Mouse (Mus musculus) megakaryocyte, embryonic 14.5 days (primary cell): ENCODE results near the gene Gm5134. TPM values are rescaled to one million over a fixed set of nuclear protein-coding genes. Genes with fewer than 3 reads are reported as not detected.

Experiments
- H3K27me3 ChIP-seq: replicated peaks from 2 replicates; pipeline ENCODE3; 2012; ENCODE audit warnings: inconsistent platforms
- H3K36me3 ChIP-seq: replicated peaks from 2 replicates; pipeline ENCODE3; 2012; ENCODE audit warnings: low read length, inconsistent platforms, mixed read lengths
- H3K4me1 ChIP-seq: 2 replicates; pipeline ENCODE4 v1.6.1; 2012; ENCODE audit warnings: inconsistent platforms
- H3K4me3 ChIP-seq: replicated peaks from 2 replicates; pipeline ENCODE3; 2012; ENCODE audit warnings: moderate library complexity, mild to moderate bottlenecking, inconsistent platforms
- H3K9me3 ChIP-seq: 2 replicates; pipeline ENCODE4 v1.6.1; 2012; ENCODE audit warnings: inconsistent platforms
- FLI1 ChIP-seq: IDR thresholded peaks from 2 replicates; pipeline ENCODE4 v1.6.1; 2012; ENCODE audit warnings: low read length, inconsistent platforms, mixed read lengths
- GATA1 ChIP-seq: IDR thresholded peaks from 3 replicates; pipeline ENCODE4 v1.6.1; 2012; ENCODE audit warnings: mixed read lengths, low read length, inconsistent platforms, borderline replicate concordance
- polyA plus RNA-seq: library from polyadenylated mRNA; stranded (reverse); fragments of >175 nt; gene quantifications from 2 replicates; pipeline ENCODE4 v1.2.3, GENCODE M21; 2012; ENCODE audit warnings: low replicate concordance; ENCODE audit not compliant: insufficient read depth

The Gm5134 gene
- not detected in 2 replicates for polyA plus RNA-seq

DNA sequence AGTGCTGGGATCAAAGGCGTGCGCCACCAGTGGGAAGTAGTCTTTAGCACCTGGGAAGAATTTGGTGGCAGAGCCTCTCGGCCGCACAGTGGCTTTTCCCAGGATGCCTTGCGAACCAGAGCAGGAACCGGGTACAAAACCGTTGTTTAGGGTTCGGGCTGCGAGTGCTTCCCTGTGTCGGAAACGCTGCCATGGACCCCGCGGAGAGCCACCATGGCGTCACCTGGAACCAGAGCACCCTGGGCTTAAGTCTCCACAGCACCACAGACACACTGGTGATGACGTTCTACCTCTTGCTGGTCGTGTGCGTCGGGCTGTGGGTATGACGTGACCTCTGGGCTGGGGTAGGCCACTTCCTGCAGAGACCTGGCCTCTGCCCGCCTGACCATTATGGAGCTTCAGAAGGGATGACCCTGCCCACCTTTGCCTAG is at the start of gene Gm5134:
Gene Gm5134 (plus strand): TSS at position 134 of the 431 bp plus-strand sequence.
- Histone ChIP-seq H3K4me3 (peak within 1 kb of the TSS; percentile 83), H3K9me3 (no peaks in the 10 kb centered on the region), H3K36me3 (no peaks in the 10 kb centered on the region), H3K4me1 (peaks cover 20% of the 10 kb centered on the region), H3K27me3 (peaks cover 49% of the 10 kb centered on the region)
- TF ChIP-seq GATA1 = no peak
- no peak for TF ChIP-seq FLI1

DNA sequence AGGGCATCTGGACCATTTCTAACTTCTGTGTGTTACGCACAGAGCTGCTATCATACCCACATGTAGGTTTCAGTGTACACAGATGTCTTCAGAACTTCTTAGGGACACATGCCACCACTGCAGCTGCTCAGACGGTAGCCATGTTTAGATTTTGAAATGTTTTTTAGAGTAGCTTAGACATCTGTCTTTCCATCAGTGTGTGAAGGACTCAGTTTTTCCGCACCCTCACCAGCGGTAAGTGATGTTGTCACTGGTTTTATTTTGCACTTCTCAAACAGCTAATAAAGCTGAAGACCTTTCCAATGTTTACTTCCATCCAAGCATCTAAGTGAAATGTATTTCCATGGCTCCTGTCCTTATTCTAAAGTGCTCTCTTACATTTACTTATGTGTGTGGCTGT is 47.4 kb upstream of the Gm5134 start:
- no peaks in the 10 kb centered on the region for H3K9me3 ChIP-seq
- no peaks in the 10 kb centered on the region for H3K27me3 ChIP-seq
- peaks cover 19% of the 10 kb centered on the region for H3K4me1 ChIP-seq
- H3K4me3 ChIP-seq = no peak overlapping the region
- peaks cover 92% of the 10 kb centered on the region for H3K36me3 ChIP-seq
- TF ChIP-seq GATA1 = no peak
- no peak for TF ChIP-seq FLI1

DNA sequence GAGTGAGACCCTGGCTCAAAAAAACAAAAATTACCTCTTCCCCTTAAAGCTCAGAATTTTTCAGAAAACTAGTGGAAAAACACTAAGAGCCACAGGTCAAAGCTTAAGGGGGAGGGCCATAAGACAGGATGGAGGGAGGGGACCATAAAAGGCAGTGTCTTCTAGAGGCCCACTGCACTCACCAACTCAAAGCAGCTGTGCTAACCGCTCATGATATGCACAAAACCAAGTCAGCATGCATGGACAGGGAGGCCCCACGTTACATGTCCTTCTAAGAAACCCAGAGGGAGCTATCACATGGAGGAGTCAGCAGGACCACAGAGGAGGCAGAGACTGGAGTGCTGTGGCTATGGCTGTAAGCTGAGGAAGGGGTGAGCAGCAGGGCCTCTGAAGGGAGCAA is 43.6 kb upstream of the Gm5134 start:
- Histone ChIP-seq H3K27me3 (no peaks in the 10 kb centered on the region), H3K4me1 (peaks cover 44% of the 10 kb centered on the region), H3K36me3 (peaks cover 85% of the 10 kb centered on the region), H3K4me3 (no peak overlapping the region), H3K9me3 (no peaks in the 10 kb centered on the region)
- TF ChIP-seq FLI1 (no peak), GATA1 (no peak)

- Histone ChIP-seq H3K4me3 (no peak overlapping the region), H3K36me3 (peaks cover 83% of the 10 kb centered on the region), H3K27me3 (no peaks in the 10 kb centered on the region), H3K9me3 (no peaks in the 10 kb centered on the region), H3K4me1 (peaks cover 56% of the 10 kb centered on the region)
- TF ChIP-seq FLI1 = no peak
Observed at GRCm38 (mm10) chr10:75913013-75913589, 41.2 kb upstream of the Gm5134 start.

DNA sequence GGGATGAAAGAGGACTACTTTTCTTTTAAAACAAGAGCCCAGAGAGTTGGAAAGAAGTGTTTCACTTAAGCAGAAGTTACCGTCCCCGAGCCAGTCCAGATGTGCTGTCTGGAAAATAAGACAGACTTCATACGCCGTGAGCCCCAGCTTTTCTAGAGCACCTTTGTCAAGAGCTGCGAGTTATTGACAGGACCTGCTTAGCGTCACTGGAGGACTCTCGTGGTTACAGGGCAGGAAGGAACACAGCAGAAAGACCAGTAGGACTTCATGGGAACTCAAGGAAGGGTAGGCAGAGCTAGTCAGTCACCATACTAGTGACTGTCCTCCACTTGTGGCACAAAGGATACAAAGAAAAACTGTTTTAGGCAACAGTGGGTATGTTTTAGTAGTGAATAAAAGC is 38.8 kb upstream of the Gm5134 start:
- H3K27me3 ChIP-seq = no peaks in the 10 kb centered on the region
- no peak overlapping the region for H3K4me3 ChIP-seq
- peaks cover 74% of the 10 kb centered on the region for H3K4me1 ChIP-seq
- TF ChIP-seq FLI1 = no peak
- no peak for TF ChIP-seq GATA1
- no peaks in the 10 kb centered on the region for H3K9me3 ChIP-seq
- H3K36me3 ChIP-seq = peaks cover 80% of the 10 kb centered on the region

DNA sequence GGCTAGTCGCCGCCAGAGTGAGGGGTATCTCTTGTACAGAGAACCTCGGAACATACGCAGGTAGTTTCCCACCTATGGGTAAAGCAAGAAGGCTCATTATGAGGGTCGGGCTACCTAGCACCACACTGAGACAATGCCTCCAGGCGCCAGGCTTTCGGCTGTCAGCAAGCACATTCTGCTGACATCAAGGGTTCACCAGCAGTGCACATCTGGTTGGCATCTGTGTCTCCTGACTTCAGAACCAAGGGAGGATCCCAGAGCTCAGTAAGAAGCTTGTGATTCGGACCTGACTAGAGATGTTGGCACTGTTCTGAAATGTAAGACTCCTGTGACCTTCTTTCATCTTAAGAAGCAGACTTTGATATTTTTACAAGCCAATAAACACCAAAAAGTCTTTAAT is 37.5 kb upstream of the Gm5134 start:
- no peaks in the 10 kb centered on the region for H3K27me3 ChIP-seq
- H3K4me1 ChIP-seq = peaks cover 66% of the 10 kb centered on the region
- H3K9me3 ChIP-seq = no peaks in the 10 kb centered on the region
- TF ChIP-seq FLI1 = no peak
- TF ChIP-seq GATA1 = no peak
- peaks cover 68% of the 10 kb centered on the region for H3K36me3 ChIP-seq
- no peak overlapping the region for H3K4me3 ChIP-seq

DNA sequence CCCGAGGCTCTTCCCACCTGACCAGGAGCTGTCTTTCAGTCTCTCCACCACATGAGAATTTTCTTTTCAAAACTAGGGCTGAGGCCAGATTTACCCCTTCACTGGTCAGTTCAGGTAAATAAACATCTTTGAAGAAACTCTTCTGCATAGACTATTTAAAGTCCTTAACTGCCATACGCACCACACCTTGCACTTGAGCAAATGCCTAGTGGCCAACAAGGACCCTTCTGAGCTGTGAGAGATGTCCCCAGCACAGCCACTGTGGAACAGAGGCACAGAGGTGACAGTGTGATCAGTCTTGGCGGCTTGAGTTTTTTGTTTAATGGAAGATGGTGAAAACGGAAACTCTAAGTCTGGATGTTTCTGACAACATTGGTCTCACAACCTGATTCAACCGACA is 35.3 kb upstream of the Gm5134 start:
- H3K9me3 ChIP-seq = no peaks in the 10 kb centered on the region
- H3K36me3 ChIP-seq = peaks cover 51% of the 10 kb centered on the region
- no peak for TF ChIP-seq FLI1
- no peak for TF ChIP-seq GATA1
- H3K4me1 ChIP-seq = peaks cover 65% of the 10 kb centered on the region
- no peak overlapping the region for H3K4me3 ChIP-seq
- H3K27me3 ChIP-seq = no peaks in the 10 kb centered on the region

DNA sequence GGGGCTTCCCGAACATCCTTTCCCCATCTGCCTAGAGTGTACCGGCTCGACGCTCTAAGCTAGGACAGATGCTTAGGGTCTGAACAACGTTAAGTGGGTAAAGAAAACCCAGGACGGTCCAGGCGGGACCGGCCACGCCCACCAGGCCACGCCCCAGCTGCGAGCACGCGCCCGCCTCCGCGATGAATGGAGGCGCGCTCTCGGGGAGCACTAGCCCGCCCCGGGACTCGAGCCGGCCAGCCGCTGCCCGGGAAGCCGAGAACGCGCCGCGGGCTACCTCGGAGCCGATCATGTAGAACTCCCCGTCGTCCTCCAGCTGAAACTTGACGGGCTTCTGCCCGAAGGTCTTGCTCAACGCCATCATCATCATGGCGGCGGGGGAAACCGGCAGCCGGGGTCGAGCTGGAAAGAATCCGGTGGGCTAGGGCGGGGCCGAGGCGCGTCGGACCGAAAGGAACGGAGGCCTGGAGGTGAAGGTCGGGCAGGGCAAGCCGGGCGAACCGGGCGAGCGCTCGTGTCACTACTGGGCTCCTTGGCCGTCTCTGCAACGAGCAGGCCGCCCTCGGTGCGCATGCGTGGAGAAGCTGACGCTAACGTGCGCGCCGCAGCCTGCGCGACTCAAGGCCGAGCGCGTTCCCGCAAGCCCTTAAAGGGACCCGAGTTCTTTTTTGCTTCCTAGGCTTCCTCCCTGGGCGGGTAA is 33.1 kb upstream of the Gm5134 start, which contains the start of gene Smarcb1:
Gene Smarcb1 (minus strand): TSS at position 592 of the 700 bp plus-strand sequence.
- no peak for TF ChIP-seq GATA1
- no peak for TF ChIP-seq FLI1
- peak within 1 kb of the TSS; percentile 99 for H3K4me3 ChIP-seq
- H3K36me3 ChIP-seq = peaks cover 33% of the 10 kb centered on the region
- no peaks in the 10 kb centered on the region for H3K9me3 ChIP-seq
- peaks cover 9% of the 10 kb centered on the region for H3K27me3 ChIP-seq
- H3K4me1 ChIP-seq = peaks cover 63% of the 10 kb centered on the region

DNA sequence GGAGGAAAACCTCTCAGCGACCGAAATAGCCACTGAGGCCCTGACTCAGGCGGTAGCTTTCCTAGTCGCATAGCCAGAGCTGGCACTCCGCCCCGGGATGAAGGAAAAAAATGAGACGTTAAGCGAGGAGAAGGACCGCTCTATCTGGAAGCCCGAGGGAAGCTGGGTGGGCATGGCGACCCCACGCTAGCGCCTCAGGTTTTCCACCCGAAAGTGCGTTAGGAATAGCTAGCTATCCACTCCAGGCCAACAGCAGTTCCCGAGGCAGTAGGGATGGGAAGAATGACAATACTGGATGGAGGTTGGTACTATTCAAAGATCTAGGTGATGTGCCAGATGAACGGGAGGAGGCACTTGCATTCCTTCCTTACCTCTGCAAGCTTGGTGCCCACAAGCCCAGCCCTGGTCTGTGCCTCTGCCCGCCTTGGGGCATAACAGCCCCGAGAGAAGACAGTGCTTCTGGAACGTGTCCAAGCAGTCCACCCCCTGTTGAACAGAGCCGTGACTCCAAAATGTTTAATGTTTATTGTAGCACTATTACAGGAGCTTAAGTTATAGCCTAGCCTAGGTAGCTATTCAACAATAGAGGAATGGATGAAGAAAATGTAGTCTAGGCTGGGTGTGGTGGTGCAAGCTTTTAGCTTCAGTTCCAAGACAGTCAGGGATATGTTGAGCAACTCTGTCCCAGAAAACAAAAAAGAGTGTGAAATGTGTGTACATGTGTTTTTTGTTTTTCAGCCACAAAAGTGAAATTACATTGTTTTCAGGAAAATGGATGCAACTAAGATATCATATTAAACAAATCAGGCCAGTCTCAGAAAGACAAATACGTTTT is 32.4 kb upstream of the Gm5134 start:
- TF ChIP-seq GATA1 (no peak), FLI1 (no peak)
- H3K9me3 ChIP-seq = no peaks in the 10 kb centered on the region
- peak overlapping the region; percentile 99 for H3K4me3 ChIP-seq
- H3K27me3 ChIP-seq = peaks cover 16% of the 10 kb centered on the region
- H3K36me3 ChIP-seq = peaks cover 25% of the 10 kb centered on the region
- H3K4me1 ChIP-seq = peaks cover 64% of the 10 kb centered on the region
